Mouse (Mus musculus) thymus, adult 2 months (tissue): ENCODE measurements around the gene Zfhx3. TPM values are rescaled to one million over a fixed set of nuclear protein-coding genes. Genes with fewer than 3 reads are reported as not detected.

Experiments
- DNase-seq: peaks from one replicate; pipeline ENCODE4 v3.0.0; 2021
- H3K27ac ChIP-seq: fragments of 200-500 bp; 2 replicates; pipeline ENCODE4 v1.5.1; 2012; ENCODE audit warnings: low read length, control low read depth; ENCODE audit not compliant: control insufficient read depth, insufficient read depth
- H3K27me3 ChIP-seq: fragments of 200-500 bp; 2 replicates; pipeline ENCODE4 v1.6.1; 2012; ENCODE audit warnings: mild to moderate bottlenecking, low read length, moderate library complexity, mixed read lengths; ENCODE audit not compliant: control insufficient read depth, insufficient read depth
- H3K36me3 ChIP-seq: fragments of 200-500 bp; 2 replicates; pipeline ENCODE4 v1.6.1; 2012; ENCODE audit warnings: mild to moderate bottlenecking, low read length, moderate library complexity; ENCODE audit not compliant: control insufficient read depth, insufficient read depth
- H3K4me1 ChIP-seq: fragments of 200-500 bp; replicated peaks from 2 replicates; pipeline ENCODE4 v1.6.1; 2012; ENCODE audit warnings: low read length; ENCODE audit not compliant: control insufficient read depth, insufficient read depth
- H3K4me3 ChIP-seq: fragments of 200-500 bp; 2 replicates; pipeline ENCODE4 v1.5.1; 2012; ENCODE audit warnings: mild to moderate bottlenecking, low read length, control low read depth, moderate library complexity; ENCODE audit not compliant: control insufficient read depth, insufficient read depth
- CTCF ChIP-seq: fragments of 200-500 bp; IDR thresholded peaks from 2 replicates; pipeline ENCODE4 v1.5.1; 2012; ENCODE audit warnings: mild to moderate bottlenecking, control low read depth, low read length, moderate library complexity, borderline replicate concordance; ENCODE audit not compliant: control insufficient read depth, poor library complexity, insufficient read depth; ENCODE audit errors: extremely low read depth
- POLR2A ChIP-seq: fragments of 200-500 bp; IDR thresholded peaks from 2 replicates; pipeline ENCODE4 v1.6.1; 2012; ENCODE audit warnings: mild to moderate bottlenecking, low read length, control low read depth, moderate library complexity; ENCODE audit not compliant: control insufficient read depth, poor library complexity, insufficient read depth; ENCODE audit errors: extremely low read depth
- WGBS: fragments of 180-500 bp; shearing (Covaris S2); methylation state at CpG from one replicate; pipeline ENCODE4 v1.1.7; 2018; 5-methylcytosine and 5-hydroxymethylcytosine counted together
- polyA plus RNA-seq: library from polyadenylated mRNA; depleted of rRNA; stranded (reverse); fragments of >200 nt; gene quantifications from 2 replicates; pipeline ENCODE4 v1.2.3, GENCODE M21; 2012

The Zfhx3 gene
- polyA plus RNA-seq, 1 experiment = 1.1 TPM

DNA sequence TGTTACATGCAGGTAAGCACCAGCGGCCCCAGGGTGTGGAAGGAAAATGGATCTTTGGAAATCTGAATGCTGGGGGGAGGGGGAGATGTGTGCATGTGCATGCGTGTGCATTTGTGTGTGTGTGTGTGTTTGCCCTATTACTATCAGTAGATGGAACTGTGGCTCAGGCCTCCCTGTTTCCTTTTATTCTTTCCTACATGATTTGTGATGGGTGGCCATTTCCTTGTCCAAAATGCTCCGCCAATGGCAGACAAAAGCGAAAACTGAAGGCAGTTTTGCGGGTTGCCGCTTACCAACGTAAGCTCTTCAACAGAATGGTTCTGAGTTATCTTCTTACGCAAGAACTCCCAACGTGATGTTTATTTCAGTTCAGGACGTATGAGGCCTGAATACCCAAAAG is 910.6 kb downstream of the Zfhx3 start:
- peaks cover 5% of the 10 kb centered on the region for H3K4me1 ChIP-seq
- no peak for DNase-seq
- TF ChIP-seq POLR2A = no peak
- TF ChIP-seq CTCF = no peak
- no peak overlapping the region for H3K27ac ChIP-seq
- H3K36me3 ChIP-seq = no peaks in the 10 kb centered on the region
- H3K27me3 ChIP-seq = no peaks in the 10 kb centered on the region
- H3K4me3 ChIP-seq = no peak overlapping the region
- 95% methylated on average over 10 of the region's 10 CpGs for WGBS

DNA sequence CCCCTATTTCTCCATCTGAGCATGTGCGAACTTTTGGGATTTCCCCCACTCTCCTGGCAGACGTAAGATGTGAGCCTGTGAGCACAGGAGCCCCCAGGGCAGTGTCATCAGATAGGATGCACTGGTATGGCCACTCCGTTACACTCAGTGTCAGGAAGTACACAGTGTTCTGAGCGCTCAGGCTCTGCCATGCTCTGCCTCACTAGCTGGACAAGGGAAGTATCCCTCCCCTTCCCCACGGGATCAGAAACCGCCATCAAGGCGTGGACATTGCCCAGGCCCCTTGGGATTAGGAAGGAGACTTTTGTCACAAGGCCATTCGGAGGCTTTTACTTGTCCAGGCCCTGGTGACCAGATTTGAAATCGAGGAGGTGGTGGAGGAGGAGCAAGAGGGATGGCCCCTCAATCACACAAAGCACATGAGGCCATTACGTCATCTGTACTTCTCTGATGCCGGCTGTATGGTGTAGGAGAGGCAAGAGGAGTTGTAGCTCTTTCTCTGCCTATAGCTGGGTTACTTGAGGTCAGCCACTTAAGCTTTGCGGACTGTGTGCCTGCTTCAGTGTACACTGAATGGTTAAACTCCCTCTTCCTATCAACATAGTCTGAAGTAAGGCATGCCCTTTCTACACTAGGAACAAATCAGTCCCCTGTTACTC is 912.1 kb downstream of the Zfhx3 start:
- H3K27ac ChIP-seq = no peak overlapping the region

DNA sequence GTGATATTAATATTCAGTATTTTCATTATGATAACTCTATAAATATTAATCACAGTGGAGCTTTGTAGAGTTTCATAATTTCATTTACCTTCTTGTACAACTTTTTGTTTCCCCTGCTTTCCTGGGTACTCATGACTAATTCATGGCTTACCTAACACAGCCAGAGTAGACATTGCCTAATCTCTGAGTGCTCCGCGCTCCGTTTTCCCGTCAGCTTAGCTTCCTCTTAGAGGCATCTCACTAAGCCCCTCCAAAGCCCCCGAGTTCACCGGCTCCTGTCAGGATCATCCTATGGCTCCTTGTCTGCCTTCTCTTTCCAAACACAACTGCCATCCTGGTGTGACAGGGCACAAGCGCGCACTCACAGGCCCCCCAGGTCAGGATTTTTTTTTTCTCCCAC is 916.6 kb downstream of the Zfhx3 start:
- Histone ChIP-seq H3K27me3 (no peaks in the 10 kb centered on the region), H3K36me3 (no peaks in the 10 kb centered on the region), H3K27ac (no peak overlapping the region), H3K4me3 (no peak overlapping the region), H3K4me1 (peaks cover 6% of the 10 kb centered on the region; the same call in 1 of the 2 replicates)
- WGBS = 98% methylated on average over 8 of the region's 8 CpGs
- no peak for DNase-seq
- TF ChIP-seq CTCF (no peak), POLR2A (no peak)

More for the DNA sequence above, 912.1 kb downstream of the Zfhx3 start:
- H3K4me1 ChIP-seq = no peaks in the 10 kb centered on the region
- TF ChIP-seq POLR2A = no peak
- TF ChIP-seq CTCF = no peak
- no peak for DNase-seq
- H3K4me3 ChIP-seq = no peak overlapping the region
- WGBS = 92% methylated on average over 12 of the region's 12 CpGs
- no peaks in the 10 kb centered on the region for H3K36me3 ChIP-seq
- no peaks in the 10 kb centered on the region for H3K27me3 ChIP-seq

DNA sequence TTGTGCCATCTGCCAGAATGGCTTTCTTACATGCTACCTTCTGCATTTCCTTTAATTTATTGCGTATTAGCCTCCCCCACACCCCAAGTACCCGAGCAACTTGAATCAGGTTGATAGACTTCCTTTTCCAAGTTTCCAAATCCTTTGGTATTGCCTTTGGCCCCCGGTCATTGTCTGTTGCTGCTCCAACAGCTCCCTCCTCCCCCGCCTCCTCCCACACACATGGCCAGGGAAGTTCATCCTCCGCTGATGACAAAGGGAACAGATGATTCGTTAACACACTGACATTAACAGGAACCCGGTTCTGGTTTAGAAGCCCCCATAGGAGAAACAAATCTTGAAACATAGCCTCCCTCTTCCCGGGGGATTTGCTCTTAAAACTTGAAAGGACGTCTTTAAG is 917.5 kb downstream of the Zfhx3 start:
- WGBS = 90% methylated on average over 9 of the region's 9 CpGs
- DNase-seq = no peak
- TF ChIP-seq CTCF (no peak), POLR2A (no peak)
- no peaks in the 10 kb centered on the region for H3K27me3 ChIP-seq
- H3K36me3 ChIP-seq = no peaks in the 10 kb centered on the region
- H3K27ac ChIP-seq = no peak overlapping the region
- peaks cover 6% of the 10 kb centered on the region; the same call in 1 of the 2 replicates for H3K4me1 ChIP-seq
- no peak overlapping the region for H3K4me3 ChIP-seq

DNA sequence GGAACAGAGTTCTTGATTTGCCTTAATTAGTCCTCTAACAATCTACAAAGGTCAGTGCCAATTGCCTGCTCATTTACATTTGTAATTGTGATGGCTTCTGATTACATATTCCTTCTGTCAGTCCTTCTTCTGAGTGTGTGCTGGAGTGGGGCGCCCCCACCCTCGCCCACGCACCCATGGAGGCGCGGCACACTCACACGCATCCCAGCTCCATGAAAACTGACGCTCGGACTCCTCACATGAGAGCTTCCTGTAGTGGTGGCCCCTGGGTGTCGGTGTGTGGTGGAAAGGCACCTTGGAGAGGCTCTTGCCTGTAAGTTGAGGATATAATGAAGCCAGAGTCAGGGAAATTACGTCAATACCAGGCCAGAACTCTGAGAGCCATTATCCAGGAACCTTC is 921.0 kb downstream of the Zfhx3 start:
- Histone ChIP-seq H3K4me3 (no peak overlapping the region), H3K36me3 (no peaks in the 10 kb centered on the region), H3K27ac (no peak overlapping the region), H3K27me3 (no peaks in the 10 kb centered on the region), H3K4me1 (peaks cover 15% of the 10 kb centered on the region)
- TF ChIP-seq POLR2A (no peak), CTCF (no peak)
- WGBS = 95% methylated on average over 10 of the region's 10 CpGs
- no peak for DNase-seq

DNA sequence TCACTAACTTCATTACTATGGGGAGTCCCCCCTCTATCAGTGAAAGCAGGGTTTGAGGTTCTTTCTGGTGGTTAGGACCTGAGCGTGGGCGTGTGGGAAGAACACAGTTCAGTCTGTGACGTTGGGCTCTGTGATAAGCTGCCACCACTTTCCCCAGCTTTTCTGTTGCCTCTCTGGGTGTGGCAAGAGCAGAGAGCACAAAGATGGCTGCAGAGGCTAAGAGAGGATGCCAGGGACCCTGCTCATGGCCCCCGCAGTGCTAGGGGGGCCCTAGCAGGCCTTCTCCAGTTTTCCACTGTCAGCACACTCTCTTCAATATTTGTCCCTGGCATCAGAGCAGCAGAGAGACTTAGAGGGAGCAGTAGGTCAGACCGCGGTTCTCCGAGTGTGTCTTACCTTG is 924.0 kb downstream of the Zfhx3 start:
- 69% methylated on average over 7 of the region's 7 CpGs for WGBS
- peak; percentile 15 for DNase-seq
- no peaks in the 10 kb centered on the region for H3K36me3 ChIP-seq

DNA sequence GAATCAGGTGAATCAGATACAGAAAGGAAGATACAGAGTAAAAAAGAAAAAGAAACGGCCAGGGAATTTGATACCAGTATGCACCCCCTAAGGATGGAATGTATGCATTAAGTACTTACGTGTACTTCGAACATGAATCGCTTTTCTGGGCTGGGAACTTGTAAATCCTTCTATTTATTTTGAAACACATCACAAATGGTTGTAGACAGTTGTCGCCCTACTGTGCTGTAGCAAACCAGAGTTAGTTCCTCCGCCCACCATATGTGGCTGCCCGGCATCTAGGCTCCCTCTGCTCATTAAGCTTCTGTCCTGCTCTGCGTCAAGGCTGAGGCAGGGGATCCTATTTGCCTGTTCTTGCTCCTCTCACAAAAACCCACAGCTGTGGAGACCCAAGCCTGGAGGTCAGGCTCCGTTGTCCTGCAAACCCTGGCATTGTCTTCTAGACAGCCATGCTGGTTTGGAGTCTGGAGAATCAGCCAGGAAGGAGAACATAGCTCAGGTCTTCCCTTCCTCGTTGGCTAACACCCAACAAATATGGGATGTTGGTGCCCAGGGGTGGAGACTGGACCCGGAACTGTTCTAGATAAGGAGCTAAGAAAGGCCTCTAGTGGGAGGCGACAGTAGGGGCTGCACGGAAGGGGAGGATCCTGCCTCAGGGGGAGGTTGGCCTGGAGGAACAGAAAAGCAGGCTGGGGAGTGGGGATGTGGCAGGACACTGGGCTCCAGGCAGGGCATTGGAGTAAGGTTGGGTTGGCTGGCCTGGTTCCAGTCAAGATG is 925.2 kb downstream of the Zfhx3 start:
- TF ChIP-seq CTCF = no peak
- TF ChIP-seq POLR2A = no peak
- Histone ChIP-seq H3K4me3 (no peak overlapping the region), H3K36me3 (no peaks in the 10 kb centered on the region), H3K27ac (no peak overlapping the region), H3K4me1 (peaks cover 15% of the 10 kb centered on the region), H3K27me3 (no peaks in the 10 kb centered on the region)
- DNase-seq = no peak
- 92% methylated on average over 13 of the region's 13 CpGs for WGBS

More for the DNA sequence above, 924.0 kb downstream of the Zfhx3 start:
- Histone ChIP-seq H3K27me3 (no peaks in the 10 kb centered on the region), H3K4me3 (no peak overlapping the region), H3K4me1 (peaks cover 15% of the 10 kb centered on the region), H3K27ac (no peak overlapping the region; the same call in 1 of the 2 replicates)
- no peak for TF ChIP-seq POLR2A
- no peak for TF ChIP-seq CTCF
